Mouse (Mus musculus) lung, embryonic 16.5 days (tissue): ENCODE measurements at regions not wholly inside any gene's neighbourhood (a gene's known extent, or its start where the extent isn't known, plus 50 kb on each side); places are given as distances from the start of the nearest gene placed in this dataset.

Experiments used
- ATAC-seq: fragments of 200-750 bp; cut with Nextera tagmentation; 2 replicates; pipeline ENCODE4 v1.8.0; 2017; ENCODE audit warnings: low read depth, mild to moderate bottlenecking, moderate library complexity
- H3K27ac ChIP-seq: fragments of 300-500 bp; sonication (generic); 2 replicates; pipeline ENCODE4 v1.5.1; 2014; ENCODE audit warnings: mild to moderate bottlenecking, control low read depth, low read length
- H3K27me3 ChIP-seq: fragments of 300-500 bp; sonication (generic); 2 replicates; pipeline ENCODE4 v1.6.1; 2014; ENCODE audit warnings: low read depth, low read length, mixed read lengths; ENCODE audit not compliant: control insufficient read depth, insufficient read depth
- H3K36me3 ChIP-seq: fragments of 300-500 bp; sonication (generic); 2 replicates; pipeline ENCODE4 v1.6.1; 2014; ENCODE audit warnings: low read length; ENCODE audit not compliant: control insufficient read depth, insufficient read depth
- H3K4me1 ChIP-seq: fragments of 300-500 bp; sonication (generic); replicated peaks from 2 replicates; pipeline ENCODE4 v1.6.1; 2014; ENCODE audit warnings: low read length, mixed read lengths; ENCODE audit not compliant: control insufficient read depth, insufficient read depth
- H3K4me2 ChIP-seq: fragments of 300-500 bp; sonication (generic); 2 replicates; pipeline ENCODE4 v1.6.1; 2014; ENCODE audit warnings: low read depth, low read length, control low read depth
- H3K4me3 ChIP-seq: fragments of 300-500 bp; sonication (generic); 2 replicates; pipeline ENCODE4 v1.5.1; 2014; ENCODE audit warnings: mild to moderate bottlenecking, low read length, control low read depth
- H3K9ac ChIP-seq: fragments of 300-500 bp; sonication (generic); 2 replicates; pipeline ENCODE4 v1.6.1; 2014; ENCODE audit warnings: low read length, control low read depth
- H3K9me3 ChIP-seq: fragments of 300-500 bp; sonication (generic); 2 replicates; pipeline ENCODE4 v1.6.1; 2016; ENCODE audit warnings: low read length; ENCODE audit not compliant: control insufficient read depth
- WGBS: fragments of 180-500 bp; shearing (Covaris S2); extraction: QIAGEN DNeasy Blood & Tissue Kit; methylation state at CpG from one replicate; pipeline ENCODE4 v1.1.7; 2014; 5-methylcytosine and 5-hydroxymethylcytosine counted together

DNA sequence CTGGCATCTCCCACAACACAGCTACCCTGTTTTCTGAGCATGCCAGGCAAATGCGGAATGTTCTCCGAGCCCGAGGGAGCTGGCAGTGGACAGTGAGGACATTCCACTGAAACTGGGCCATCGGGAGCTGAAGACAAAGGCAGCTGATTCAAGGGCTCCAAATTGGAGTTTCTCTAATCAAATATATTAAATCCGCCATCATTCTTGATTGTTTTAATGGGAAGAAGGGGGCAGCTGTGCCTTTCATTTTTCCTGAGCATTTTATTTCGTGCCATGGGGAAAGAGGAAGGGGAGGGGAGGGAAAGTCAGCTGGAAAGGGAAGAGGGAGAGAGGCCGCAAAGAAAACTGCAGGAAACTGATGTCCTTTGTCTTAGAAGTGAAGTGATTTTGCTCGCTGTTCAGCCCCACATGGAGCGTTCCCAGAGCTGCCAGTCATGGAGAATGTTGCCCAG is 373.9 kb downstream of the Cog6 start:
- Histone ChIP-seq H3K9ac (no peak overlapping the region), H3K4me1 (peaks cover 5% of the 10 kb centered on the region; the same call in 1 of the 2 replicates), H3K27me3 (no peaks in the 10 kb centered on the region), H3K4me2 (no peak overlapping the region), H3K36me3 (no peaks in the 10 kb centered on the region), H3K27ac (no peak overlapping the region), H3K9me3 (no peaks in the 10 kb centered on the region), H3K4me3 (no peak overlapping the region)
- no peak for ATAC-seq
- WGBS = 67% methylated on average over 9 of the region's 9 CpGs

DNA sequence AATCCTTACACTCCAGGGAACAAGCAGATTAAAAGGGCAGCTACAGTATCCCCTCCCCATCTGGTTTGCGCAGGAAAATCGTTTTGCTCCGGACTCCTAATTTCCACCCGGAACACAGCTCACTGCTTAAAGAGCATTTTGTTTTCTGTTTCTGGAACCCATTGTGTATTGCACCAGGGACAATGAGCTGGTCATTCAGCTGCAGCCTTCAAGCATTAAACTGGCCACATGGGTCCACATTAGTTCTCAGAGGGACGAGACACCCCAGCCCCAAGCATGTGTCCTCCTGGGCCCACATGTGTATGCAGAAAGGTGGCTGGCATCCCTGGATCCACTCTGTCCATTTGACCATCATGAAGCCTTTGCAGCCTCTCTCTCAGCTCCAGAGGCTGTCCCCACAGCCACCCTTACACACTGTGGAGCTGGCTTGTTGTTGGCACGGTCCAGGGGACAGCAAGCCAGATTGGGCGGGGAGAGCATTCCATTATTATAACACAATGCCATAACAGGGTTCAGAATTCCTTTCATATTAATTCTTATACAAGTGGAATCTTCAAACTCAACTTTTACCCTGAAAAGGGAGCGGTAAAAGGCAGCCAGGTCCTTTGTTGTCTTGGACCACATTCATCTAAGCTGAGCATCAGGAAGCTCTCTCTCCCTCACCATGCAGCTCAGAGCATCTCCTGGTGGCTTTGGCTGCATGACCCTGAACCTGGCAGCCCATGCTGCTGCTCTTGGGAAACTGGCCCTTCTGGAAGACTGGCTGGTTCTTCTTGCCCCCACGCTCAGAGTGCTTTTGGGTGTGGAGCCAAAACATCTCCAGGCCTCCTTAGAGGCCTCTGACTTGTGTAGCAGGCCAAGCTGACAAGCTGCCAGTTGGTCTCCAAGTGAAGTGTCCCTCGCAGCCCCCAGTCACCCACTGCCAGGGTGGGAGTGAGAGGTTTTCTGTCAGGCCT is 373.4 kb downstream of the Foxo1 start:
- Histone ChIP-seq H3K36me3 (no peaks in the 10 kb centered on the region), H3K27ac (no peak overlapping the region), H3K9ac (no peak overlapping the region), H3K9me3 (no peaks in the 10 kb centered on the region), H3K27me3 (no peaks in the 10 kb centered on the region), H3K4me1 (peaks cover 5% of the 10 kb centered on the region; the same call in 1 of the 2 replicates), H3K4me2 (no peak overlapping the region), H3K4me3 (no peak overlapping the region)
- peak; percentile 59 for ATAC-seq
- 73% methylated on average over 10 of the region's 10 CpGs for WGBS

DNA sequence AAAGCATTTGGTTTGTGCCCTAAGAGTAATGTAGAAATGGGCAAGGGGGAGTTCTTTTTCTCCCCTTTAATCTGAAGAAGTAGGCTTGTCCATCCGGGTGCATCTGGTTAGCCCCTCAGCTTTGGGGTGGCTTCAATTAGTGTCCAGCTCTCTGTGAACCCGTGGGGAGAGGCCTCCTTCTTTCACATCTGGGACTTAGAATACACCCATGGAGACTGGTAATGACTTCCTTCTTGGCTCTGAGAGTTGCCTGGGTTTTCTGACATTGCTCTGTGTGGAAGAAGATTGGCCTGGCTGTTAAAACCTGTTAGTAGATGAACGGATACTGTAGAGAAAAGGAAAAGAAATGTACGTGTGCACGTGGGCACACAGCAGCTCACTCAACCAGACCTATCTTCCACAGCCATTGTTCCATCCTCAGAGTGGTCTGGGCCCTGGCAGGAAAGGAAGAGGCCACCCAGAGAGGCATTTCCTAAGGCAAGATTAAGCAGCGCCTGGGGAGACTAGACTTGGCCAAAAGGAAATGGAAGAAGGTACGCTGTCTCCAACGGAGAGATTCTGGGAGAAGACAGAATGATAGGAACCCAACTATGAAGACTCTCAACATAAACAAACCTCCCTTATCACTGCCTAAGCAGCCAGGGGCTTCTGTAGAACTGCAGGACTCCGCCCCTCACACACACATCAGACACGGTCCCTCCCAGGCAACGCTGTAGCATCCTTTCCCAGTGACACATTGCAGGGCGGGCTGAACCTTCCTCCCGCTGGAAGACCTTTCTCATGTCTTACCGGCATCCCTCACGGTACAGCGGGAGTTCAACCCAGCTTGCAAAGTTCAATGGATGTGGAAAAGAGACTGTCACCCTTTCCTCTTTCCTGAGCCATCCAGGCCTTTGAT is 372.4 kb downstream of the Foxo1 start:
- H3K36me3 ChIP-seq = no peaks in the 10 kb centered on the region
- H3K4me3 ChIP-seq = no peak overlapping the region
- H3K4me1 ChIP-seq = peaks cover 5% of the 10 kb centered on the region; the same call in 1 of the 2 replicates
- WGBS = 55% methylated on average over 16 of the region's 16 CpGs
- no peaks in the 10 kb centered on the region for H3K27me3 ChIP-seq
- no peak; the same call in 1 of the 2 replicates for ATAC-seq
- H3K9ac ChIP-seq = no peak overlapping the region
- no peak overlapping the region for H3K27ac ChIP-seq
- H3K4me2 ChIP-seq = no peak overlapping the region
- no peaks in the 10 kb centered on the region for H3K9me3 ChIP-seq

DNA sequence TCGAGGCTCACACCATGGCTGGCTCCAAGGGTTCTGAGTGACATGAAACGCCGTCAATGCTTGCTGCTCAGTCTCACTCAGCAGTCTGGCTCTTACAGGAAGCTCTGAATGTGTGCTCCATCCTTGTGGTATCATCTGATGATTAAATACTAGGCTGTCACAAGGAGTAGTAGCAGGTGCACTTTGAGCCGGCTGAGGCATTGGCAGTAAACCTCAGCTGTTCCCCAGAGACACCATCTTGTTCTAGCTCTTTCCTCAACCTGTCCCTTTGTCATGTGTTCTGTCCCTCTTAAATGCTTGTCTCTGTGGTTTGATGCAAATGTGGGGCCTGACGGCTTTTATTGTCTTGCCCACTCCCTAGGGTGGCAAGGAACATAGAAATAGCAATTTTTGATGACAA is 370.7 kb downstream of the Foxo1 start:
- no peaks in the 10 kb centered on the region for H3K36me3 ChIP-seq
- H3K4me2 ChIP-seq = no peak overlapping the region
- H3K27me3 ChIP-seq = no peaks in the 10 kb centered on the region
- no peak overlapping the region for H3K9ac ChIP-seq
- no peaks in the 10 kb centered on the region; the same call in 1 of the 2 replicates for H3K4me1 ChIP-seq
- no peak overlapping the region for H3K4me3 ChIP-seq
- H3K9me3 ChIP-seq = no peaks in the 10 kb centered on the region
- no peak overlapping the region for H3K27ac ChIP-seq
- WGBS = 87% methylated on average over 5 of the region's 5 CpGs
- ATAC-seq = no peak

DNA sequence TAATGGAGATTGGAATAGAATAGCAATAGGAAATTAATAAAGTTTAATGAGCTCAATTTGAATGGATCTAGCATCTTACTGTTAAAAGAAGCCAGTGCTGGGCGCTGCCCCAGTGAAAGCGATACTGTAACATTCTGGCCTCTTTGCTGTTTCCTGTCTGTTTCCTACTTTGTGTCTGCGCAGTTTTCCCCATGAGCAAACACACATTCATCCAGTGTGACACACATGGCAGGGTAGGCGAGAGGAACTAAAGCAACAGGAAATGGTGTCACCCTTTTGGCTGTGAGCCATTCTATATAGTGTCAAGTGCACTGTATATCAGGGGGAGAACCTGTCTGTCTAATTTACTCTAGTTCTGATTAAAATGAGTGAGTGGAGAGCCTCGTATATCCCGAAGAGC is 366.2 kb downstream of the Foxo1 start:
- H3K36me3 ChIP-seq = no peaks in the 10 kb centered on the region
- ATAC-seq = peak; percentile 62; the same call in 1 of the 2 replicates
- no peak overlapping the region for H3K9ac ChIP-seq
- no peaks in the 10 kb centered on the region for H3K9me3 ChIP-seq
- H3K4me1 ChIP-seq = no peaks in the 10 kb centered on the region
- H3K4me2 ChIP-seq = no peak overlapping the region
- no peak overlapping the region for H3K27ac ChIP-seq
- 24% methylated on average over 6 of the region's 6 CpGs for WGBS
- H3K27me3 ChIP-seq = no peaks in the 10 kb centered on the region
- H3K4me3 ChIP-seq = no peak overlapping the region

DNA sequence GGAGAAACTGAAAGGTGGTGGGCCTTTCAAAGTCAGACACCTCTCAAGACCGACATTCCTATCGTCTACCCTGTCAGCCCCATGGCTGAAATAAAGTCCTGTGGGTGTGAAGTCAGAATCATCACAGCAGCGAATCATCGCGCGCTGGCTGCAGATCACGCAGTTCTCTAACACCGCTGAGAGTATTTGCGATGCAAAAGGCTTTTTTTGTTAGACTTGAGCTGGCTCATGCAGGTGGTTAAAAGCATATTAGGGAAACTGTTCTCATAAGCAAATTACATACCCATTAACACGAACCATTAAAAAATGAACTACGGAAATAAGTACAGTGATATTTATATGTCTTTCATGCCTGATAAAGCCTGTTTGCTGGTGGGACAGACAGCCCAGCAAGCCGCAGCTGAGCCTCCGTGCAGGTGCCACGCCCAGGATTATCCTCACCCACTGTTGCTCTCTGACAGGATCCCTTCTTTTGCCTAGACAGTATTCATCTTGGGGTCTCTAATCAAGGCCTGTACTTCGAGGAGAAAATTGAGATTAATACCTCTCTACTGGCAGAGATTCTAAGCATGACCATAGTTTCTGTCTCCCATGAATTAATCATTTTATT is 365.5 kb downstream of the Foxo1 start:
- Histone ChIP-seq H3K4me2 (no peak overlapping the region), H3K27ac (no peak overlapping the region), H3K36me3 (no peaks in the 10 kb centered on the region), H3K27me3 (no peaks in the 10 kb centered on the region), H3K4me3 (no peak overlapping the region), H3K4me1 (no peaks in the 10 kb centered on the region), H3K9me3 (no peaks in the 10 kb centered on the region), H3K9ac (no peak overlapping the region)
- ATAC-seq = no peak
- 68% methylated on average over 15 of the region's 15 CpGs for WGBS

DNA sequence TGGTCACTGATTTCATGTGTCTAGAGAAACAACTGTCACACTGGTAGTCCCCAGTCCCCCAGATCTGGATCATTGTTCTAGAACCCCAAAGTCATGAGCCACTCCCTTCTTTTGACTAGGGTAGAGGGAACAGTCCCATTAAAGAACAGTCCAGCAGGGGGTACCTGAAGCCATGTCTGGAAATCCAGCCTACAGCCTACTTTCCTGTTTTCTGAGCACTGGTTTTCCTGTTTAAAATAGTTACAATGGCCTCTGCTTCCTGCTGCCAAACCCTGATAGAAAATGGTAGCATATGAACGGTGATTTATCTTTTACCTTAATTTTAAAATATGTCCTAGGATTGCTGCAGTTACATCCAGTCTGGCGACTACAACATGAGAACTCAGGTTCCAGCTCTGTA is 364.5 kb downstream of the Foxo1 start:
- H3K27ac ChIP-seq = no peak overlapping the region
- H3K4me3 ChIP-seq = no peak overlapping the region
- no peaks in the 10 kb centered on the region for H3K36me3 ChIP-seq
- WGBS = 61% methylated on average over 2 of the region's 2 CpGs
- no peaks in the 10 kb centered on the region for H3K4me1 ChIP-seq
- H3K9ac ChIP-seq = no peak overlapping the region
- H3K27me3 ChIP-seq = no peaks in the 10 kb centered on the region
- H3K9me3 ChIP-seq = no peaks in the 10 kb centered on the region
- no peak overlapping the region for H3K4me2 ChIP-seq
- ATAC-seq = no peak

- no peaks in the 10 kb centered on the region for H3K9me3 ChIP-seq
- WGBS = 61% methylated on average over 5 of the region's 5 CpGs
- ATAC-seq = no peak
- H3K27me3 ChIP-seq = no peaks in the 10 kb centered on the region
- no peak overlapping the region for H3K4me3 ChIP-seq
- no peaks in the 10 kb centered on the region for H3K4me1 ChIP-seq
- H3K4me2 ChIP-seq = no peak overlapping the region
- no peak overlapping the region for H3K9ac ChIP-seq
- H3K36me3 ChIP-seq = no peaks in the 10 kb centered on the region
- H3K27ac ChIP-seq = no peak overlapping the region
These were observed 362.1 kb downstream of the Foxo1 start for GRCm38 (mm10) chr3:52630209-52630608.

DNA sequence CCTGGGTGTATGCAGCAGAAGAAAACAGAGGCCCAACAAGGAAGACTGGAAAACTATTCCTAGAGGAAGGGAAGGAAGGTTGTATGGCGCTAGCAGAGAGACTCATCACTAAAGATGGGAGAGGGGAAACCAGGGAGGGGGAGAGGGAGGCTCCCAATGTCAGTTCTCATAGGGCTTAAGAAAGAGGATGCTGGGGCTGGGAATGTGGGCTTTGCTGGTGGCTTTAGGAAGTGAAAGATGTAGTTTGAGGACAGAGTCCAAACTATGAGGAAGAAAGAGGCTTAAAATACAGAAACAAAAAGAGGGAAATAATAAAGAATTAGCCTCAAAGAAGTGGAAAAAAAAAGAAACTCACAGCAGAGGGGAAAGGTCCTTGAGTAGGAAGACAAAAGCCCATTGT is 357.0 kb downstream of the Foxo1 start:
- no peak overlapping the region for H3K27ac ChIP-seq
- no peak overlapping the region for H3K4me3 ChIP-seq
- H3K36me3 ChIP-seq = no peaks in the 10 kb centered on the region
- H3K4me2 ChIP-seq = no peak overlapping the region
- no peak overlapping the region for H3K9ac ChIP-seq
- H3K27me3 ChIP-seq = no peaks in the 10 kb centered on the region
- no peaks in the 10 kb centered on the region for H3K4me1 ChIP-seq
- no peak for ATAC-seq
- no peaks in the 10 kb centered on the region for H3K9me3 ChIP-seq
- 79% methylated on average over 1 of the region's 1 CpGs for WGBS
